Mouse (Mus musculus) embryonic facial prominence, embryonic 10.5 days (tissue): ENCODE measurements around the gene Mtch2. TPM values are rescaled to one million over a fixed set of nuclear protein-coding genes. Genes with fewer than 3 reads are reported as not detected.

Experiments
- DNase-seq: peaks from one replicate; pipeline ENCODE4 v3.0.0-alpha.2; 2017; ENCODE audit warnings: low spot score
- H3K27ac ChIP-seq: fragments of 300-500 bp; sonication (generic); replicated peaks from 2 replicates; pipeline ENCODE4 v1.5.1; 2016; ENCODE audit warnings: mild to moderate bottlenecking
- H3K27me3 ChIP-seq: fragments of 300-500 bp; sonication (generic); replicated peaks from 2 replicates; pipeline ENCODE4 v1.6.1; 2016; ENCODE audit warnings: low read depth, mild to moderate bottlenecking; ENCODE audit not compliant: poor library complexity, severe bottlenecking
- H3K36me3 ChIP-seq: fragments of 300-500 bp; sonication (generic); replicated peaks from 2 replicates; pipeline ENCODE4 v1.6.1; 2016; ENCODE audit warnings: mild to moderate bottlenecking, moderate library complexity
- H3K4me1 ChIP-seq: fragments of 300-500 bp; sonication (generic); 2 replicates; pipeline ENCODE4 v1.6.1; 2016
- H3K4me3 ChIP-seq: fragments of 300-500 bp; sonication (generic); 2 replicates; pipeline ENCODE4 v1.5.1; 2016; ENCODE audit warnings: mild to moderate bottlenecking, moderate library complexity
- H3K9me3 ChIP-seq: fragments of 300-500 bp; sonication (generic); 2 replicates; pipeline ENCODE4 v1.6.1; 2016; ENCODE audit warnings: mild to moderate bottlenecking
- WGBS: fragments of 180-500 bp; shearing (Covaris S2); methylation state at CpG from one replicate; pipeline ENCODE4 v1.1.7; 2016; 5-methylcytosine and 5-hydroxymethylcytosine counted together
- polyA plus RNA-seq: library from polyadenylated mRNA; unstranded; fragments of >200 nt; fragmentation: Nextera tagmentation; extraction: Ambion mirVana; gene quantifications from 2 replicates; pipeline ENCODE4 v1.2.1, GENCODE M21; 2016

Gene Mtch2
- polyA plus RNA-seq, 1 experiment from 2014 or later: 248 TPM

DNA sequence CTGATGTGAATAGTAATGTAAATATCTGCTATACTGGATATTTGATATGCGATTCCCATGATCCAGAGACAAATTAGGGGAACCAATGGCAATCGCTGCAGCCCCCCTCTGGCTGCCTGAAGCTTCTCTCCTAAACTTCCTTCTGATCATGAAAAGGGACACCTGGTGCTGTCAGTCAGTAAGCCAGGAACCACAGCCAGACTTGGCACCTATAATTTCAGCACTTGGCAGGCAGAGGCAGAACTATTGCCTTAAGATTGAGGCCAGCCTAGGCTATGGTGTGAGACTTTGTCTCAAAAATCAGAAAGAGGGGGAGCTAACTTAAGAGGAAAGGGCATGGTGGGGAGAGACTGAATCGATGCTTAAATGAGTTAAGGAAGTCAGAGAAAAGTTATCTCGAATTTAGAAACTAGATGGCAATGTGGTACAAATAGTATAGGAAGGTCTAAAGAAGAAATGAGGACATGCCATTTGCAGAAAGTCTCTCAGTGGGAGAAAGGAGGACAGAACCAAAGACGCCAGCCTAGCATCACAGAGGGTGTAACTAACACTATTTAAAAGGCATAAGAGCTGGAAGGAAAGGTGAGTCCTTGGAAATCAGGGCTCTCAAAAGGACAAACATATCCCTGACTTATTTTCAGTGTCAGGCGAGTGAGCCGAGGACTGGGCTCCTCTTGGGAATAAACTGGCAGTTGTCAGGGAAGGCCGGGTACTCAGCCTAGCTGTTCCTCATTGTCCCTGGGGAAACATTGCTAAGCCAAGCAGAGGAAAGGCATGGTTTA is 24.4 kb downstream of the Mtch2 start:
- no peaks in the 10 kb centered on the region for H3K27me3 ChIP-seq
- no peak overlapping the region for H3K4me3 ChIP-seq
- H3K9me3 ChIP-seq: no peaks in the 10 kb centered on the region
- no peak for DNase-seq
- peaks cover 23% of the 10 kb centered on the region for H3K36me3 ChIP-seq
- no peaks in the 10 kb centered on the region for H3K4me1 ChIP-seq
- WGBS: 73% methylated on average over 8 of the region's 8 CpGs
- H3K27ac ChIP-seq: no peak overlapping the region

DNA sequence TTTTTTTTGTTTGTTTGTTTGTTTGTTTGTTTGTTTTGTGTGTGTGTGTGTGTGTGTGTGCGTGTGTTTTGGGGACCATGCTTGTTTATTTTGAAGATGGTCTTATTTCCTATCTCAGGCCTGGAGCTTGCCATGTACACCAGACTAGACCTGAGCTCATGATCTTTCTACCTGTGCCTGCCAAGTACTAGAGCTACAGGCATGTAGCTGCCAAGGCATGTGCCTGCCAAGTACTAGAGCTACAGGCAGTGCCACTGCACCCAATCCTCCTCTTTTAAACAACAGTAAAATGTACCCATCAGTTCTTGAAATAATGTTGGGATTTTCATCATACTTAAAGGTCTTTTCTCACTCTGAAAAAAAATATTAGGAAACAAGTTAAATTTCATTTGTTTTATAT is 27.1 kb downstream of the Mtch2 start:
- Histone ChIP-seq H3K4me1 (no peaks in the 10 kb centered on the region), H3K4me3 (no peak overlapping the region), H3K27ac (no peak overlapping the region), H3K9me3 (no peaks in the 10 kb centered on the region), H3K36me3 (peaks cover 1% of the 10 kb centered on the region; the same call in 1 of the 2 replicates), H3K27me3 (no peaks in the 10 kb centered on the region; the same call in 1 of the 2 replicates)
- WGBS: 89% methylated on average over 1 of the region's 1 CpGs
- DNase-seq: no peak

DNA sequence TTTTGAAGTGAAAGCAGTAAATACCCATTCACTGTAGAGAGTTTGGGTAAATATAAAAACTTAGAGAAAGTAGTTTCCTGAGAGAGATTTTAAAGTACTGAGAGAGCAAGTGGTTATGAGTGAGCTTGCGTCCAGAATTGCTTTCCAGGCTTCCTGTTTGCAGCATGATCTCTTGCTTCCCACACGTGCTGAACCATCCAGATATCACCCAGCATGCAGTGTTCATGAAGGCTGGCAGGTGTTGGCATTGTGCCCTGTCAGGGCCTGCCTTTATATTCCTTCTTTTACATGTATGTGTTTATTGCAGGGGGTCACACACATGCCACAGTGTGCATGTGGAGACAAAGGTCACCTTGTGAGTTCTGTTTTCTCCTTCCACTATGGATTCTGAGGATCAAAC is 28.3 kb downstream of the Mtch2 start:
- H3K4me3 ChIP-seq: no peak overlapping the region
- H3K36me3 ChIP-seq: no peaks in the 10 kb centered on the region
- 73% methylated on average over 2 of the region's 2 CpGs for WGBS
- H3K9me3 ChIP-seq: no peaks in the 10 kb centered on the region
- no peak for DNase-seq
- 0 out of 2 replicates have a peak, but pooled peaks cover 4% of the 10 kb centered on the region for H3K4me1 ChIP-seq
- no peak overlapping the region for H3K27ac ChIP-seq
- peaks cover 12% of the 10 kb centered on the region for H3K27me3 ChIP-seq

DNA sequence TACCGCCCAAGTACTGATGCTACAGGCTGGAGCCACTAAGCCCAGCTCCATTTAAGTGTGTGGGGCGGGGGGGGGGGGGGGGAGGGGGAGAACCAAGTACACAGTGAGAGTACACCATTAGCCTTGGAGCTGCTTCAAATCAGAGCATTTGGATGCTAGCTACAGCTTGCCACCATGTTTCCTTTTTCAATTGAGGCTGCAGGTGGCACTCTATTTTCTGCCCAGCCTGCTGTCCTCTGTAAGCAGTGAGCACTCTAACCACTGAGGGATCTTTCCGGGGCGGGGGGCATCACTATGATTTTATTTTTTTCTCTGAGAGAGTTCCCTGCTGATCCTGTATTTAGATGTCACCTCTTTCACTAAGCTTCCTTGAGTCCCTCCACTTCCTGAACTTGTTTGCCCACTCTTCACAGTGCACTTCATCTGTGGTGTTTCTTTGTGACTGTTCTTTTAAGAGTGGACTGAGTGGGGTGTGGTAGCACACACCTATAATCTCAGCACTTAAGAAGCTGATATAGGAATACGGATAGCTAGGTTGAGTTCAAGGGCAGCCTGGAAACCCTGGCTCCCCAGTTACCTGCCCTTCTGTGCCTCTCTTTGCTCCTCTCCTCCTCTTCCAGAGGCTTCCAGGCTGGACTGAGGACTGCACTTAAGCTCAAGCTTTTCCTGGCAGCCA is 30.8 kb downstream of the Mtch2 start:
- 74% methylated on average over 5 of the region's 5 CpGs for WGBS
- no peak for DNase-seq
- Histone ChIP-seq H3K9me3 (no peaks in the 10 kb centered on the region), H3K27me3 (peaks cover 29% of the 10 kb centered on the region), H3K27ac (no peak overlapping the region), H3K4me3 (no peak overlapping the region), H3K4me1 (0 out of 2 replicates have a peak, but pooled peaks cover 9% of the 10 kb centered on the region), H3K36me3 (no peaks in the 10 kb centered on the region)

DNA sequence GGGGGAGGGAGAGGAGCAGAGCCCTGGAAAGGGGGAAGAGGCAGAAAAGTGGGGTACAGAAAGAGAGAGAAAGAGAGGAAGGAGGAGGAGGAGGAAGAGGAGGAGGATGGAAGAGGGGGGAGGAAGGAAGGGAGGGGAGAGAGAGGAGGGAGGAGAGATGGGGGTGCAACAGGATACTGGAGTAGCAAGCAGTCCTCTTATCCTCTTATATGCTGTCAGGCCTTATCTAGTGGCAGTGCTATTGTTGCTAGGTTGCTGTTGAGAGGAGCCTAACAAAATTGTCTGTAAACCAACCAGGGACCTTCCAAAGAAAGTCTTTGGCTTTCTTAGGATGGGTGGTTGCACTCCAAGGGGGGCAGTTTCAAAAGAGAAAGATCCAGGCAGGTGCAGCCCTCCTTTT is 32.5 kb downstream of the Mtch2 start:
- no peak for DNase-seq
- Histone ChIP-seq H3K4me1 (peaks cover 11% of the 10 kb centered on the region; the same call in 1 of the 2 replicates), H3K4me3 (no peak overlapping the region), H3K9me3 (no peaks in the 10 kb centered on the region), H3K27me3 (peaks cover 41% of the 10 kb centered on the region), H3K36me3 (no peaks in the 10 kb centered on the region), H3K27ac (no peak overlapping the region)

GRCm38 (mm10) chr2:90880144-90880785 is 33.3 kb downstream of the Mtch2 start:
- Histone ChIP-seq H3K9me3 (no peaks in the 10 kb centered on the region), H3K27ac (no peak overlapping the region), H3K4me1 (peaks cover 19% of the 10 kb centered on the region), H3K4me3 (no peak overlapping the region), H3K36me3 (no peaks in the 10 kb centered on the region), H3K27me3 (peaks cover 50% of the 10 kb centered on the region)
- DNase-seq: no peak
- WGBS: 19% methylated on average over 6 of the region's 6 CpGs

DNA sequence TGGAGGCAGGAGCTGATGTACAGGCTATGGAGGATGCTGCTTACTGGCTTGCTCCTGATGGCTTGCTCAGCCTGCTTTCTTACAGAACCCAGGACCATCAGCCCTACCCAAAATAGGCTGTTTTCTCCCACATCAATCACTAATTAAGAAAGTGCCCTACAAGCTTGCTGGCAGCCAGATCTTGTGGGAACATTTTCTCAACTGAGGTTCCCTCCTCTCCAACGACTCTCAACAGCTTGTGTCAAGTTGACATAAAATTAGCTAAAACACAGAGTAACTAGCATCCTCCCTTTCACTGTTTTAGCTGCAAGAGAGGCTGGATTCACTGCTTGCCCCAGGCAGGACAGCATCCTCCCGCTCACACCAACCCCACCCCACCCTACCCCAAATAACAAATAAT is 34.9 kb downstream of the Mtch2 start:
- Histone ChIP-seq H3K9me3 (no peaks in the 10 kb centered on the region), H3K27me3 (peaks cover 65% of the 10 kb centered on the region), H3K4me3 (no peak overlapping the region), H3K27ac (no peak overlapping the region), H3K4me1 (peaks cover 34% of the 10 kb centered on the region), H3K36me3 (no peaks in the 10 kb centered on the region)
- 83% methylated on average over 2 of the region's 2 CpGs for WGBS
- DNase-seq: no peak

- no peaks in the 10 kb centered on the region for H3K36me3 ChIP-seq
- H3K4me1 ChIP-seq: peaks cover 45% of the 10 kb centered on the region
- H3K27ac ChIP-seq: peak within 1 kb of the TSS; percentile 76
- peak within 1 kb of the TSS; percentile 68 for H3K4me3 ChIP-seq
- 2% methylated on average over 45 of the region's 45 CpGs for WGBS
- peaks cover 88% of the 10 kb centered on the region for H3K27me3 ChIP-seq
- no peaks in the 10 kb centered on the region for H3K9me3 ChIP-seq
- DNase-seq: peak; percentile 73
Observed at GRCm38 (mm10) chr2:90885218-90886041, 38.5 kb downstream of the Mtch2 start, which contains the start of gene C1qtnf4. TSS of gene C1qtnf4 (plus strand) at chr2:90885860.

GRCm38 (mm10) chr2:90886436-90886835 is 39.5 kb downstream of the Mtch2 start:
- WGBS: 33% methylated on average over 6 of the region's 6 CpGs
- DNase-seq: no peak
- no peak overlapping the region for H3K27ac ChIP-seq
- H3K9me3 ChIP-seq: no peaks in the 10 kb centered on the region
- peaks cover 88% of the 10 kb centered on the region for H3K27me3 ChIP-seq
- no peaks in the 10 kb centered on the region for H3K36me3 ChIP-seq
- H3K4me1 ChIP-seq: peaks cover 43% of the 10 kb centered on the region
- peak overlapping the region; percentile 68 for H3K4me3 ChIP-seq

DNA sequence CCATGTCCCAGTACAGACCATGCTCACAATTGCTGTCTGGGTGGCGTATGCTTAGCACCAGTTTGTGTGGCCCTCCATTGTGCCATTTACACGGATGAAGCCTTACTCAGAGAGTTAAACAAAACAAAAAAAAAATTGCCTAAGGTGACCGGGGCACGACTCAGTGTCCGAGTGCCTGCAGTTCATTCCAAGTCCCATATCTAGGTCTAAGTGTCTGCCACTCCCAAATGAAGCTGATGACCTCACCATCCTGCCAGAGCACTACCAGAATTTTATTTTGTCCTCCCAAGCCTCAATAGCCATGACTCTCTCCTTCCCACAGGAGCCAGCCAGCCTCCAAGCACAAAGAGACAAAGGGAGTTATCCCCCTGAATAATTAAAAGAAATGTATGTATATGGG is 40.7 kb downstream of the Mtch2 start:
- no peaks in the 10 kb centered on the region for H3K9me3 ChIP-seq
- WGBS: 74% methylated on average over 5 of the region's 5 CpGs
- peaks cover 12% of the 10 kb centered on the region; the same call in 1 of the 2 replicates for H3K36me3 ChIP-seq
- H3K27me3 ChIP-seq: peaks cover 91% of the 10 kb centered on the region
- DNase-seq: no peak
- H3K27ac ChIP-seq: no peak overlapping the region
- no peak overlapping the region for H3K4me3 ChIP-seq
- peaks cover 43% of the 10 kb centered on the region for H3K4me1 ChIP-seq

DNA sequence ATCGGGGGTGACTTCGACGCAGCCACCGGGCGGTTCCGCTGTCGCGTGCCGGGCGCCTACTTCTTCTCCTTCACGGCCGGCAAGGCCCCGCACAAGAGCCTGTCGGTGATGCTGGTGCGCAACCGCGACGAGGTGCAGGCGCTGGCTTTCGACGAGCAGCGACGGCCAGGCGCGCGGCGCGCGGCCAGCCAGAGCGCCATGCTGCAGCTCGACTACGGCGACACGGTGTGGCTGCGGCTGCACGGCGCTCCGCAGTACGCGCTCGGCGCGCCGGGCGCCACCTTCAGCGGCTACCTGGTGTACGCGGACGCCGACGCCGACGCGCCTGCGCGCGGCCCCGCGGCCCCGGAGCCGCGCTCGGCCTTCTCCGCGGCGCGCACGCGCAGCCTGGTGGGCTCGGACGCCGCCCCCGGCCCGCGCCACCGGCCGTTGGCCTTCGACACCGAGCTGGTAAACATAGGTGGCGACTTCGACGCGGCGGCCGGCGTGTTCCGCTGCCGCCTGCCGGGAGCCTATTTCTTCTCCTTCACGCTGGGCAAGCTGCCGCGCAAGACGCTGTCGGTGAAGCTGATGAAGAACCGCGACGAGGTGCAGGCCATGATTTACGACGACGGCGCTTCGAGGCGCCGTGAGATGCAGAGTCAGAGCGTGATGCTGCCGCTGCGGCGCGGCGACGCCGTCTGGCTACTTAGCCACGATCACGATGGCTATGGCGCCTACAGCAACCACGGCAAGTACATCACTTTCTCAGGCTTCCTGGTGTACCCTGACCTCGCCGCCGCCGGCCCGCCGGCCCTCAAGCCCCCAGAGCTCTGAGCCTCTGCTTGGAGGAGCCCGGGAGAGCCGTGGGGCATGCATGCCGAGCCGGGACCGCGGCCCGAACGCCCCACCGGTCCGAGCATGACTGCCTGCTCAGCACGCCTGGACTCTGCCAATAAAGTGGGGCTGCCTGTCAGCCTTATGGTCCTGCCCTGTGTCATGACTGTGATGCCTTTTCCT is 42.9 kb downstream of the Mtch2 start:
- Histone ChIP-seq H3K27ac (peak overlapping the region; percentile 70), H3K36me3 (peaks cover 32% of the 10 kb centered on the region), H3K4me1 (peaks cover 37% of the 10 kb centered on the region), H3K4me3 (peak overlapping the region; percentile 59), H3K9me3 (no peaks in the 10 kb centered on the region), H3K27me3 (peaks cover 74% of the 10 kb centered on the region)
- 5% methylated on average over 133 of the region's 133 CpGs for WGBS
- DNase-seq: peak; percentile 77
